Mouse (Mus musculus) kidney, adult 9 months (tissue): ENCODE measurements at regions not wholly inside any gene's neighbourhood (a gene's known extent, or its start where the extent isn't known, plus 50 kb on each side); places are given as distances from the start of the nearest gene placed in this dataset.
A peak's percentile ranks its signal among the peaks of the same experiment; 100 is the strongest.

Source experiments
- DNase-seq: peaks from one replicate; pipeline ENCODE4 v3.0.0; 2022

DNA sequence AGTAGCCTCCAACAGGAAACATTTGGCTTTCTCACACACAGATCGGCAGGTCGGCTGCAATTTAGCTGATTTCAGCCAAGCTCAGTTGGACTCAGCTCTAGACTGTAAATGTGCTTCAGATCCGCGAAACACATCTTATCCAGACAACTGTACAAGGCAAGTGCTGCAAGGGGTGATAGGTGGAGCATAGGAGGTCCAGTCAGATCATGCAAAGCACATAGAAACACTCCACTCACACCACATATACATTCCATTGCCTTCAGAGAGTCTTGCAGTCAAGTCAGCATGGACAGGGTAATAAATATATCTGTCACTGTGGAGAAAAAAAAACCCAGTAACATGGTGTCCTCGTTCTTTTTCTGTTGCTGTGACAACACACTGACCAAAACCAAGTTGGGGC is 160.3 kb downstream of the H2al1j start:
- no peak for DNase-seq

DNA sequence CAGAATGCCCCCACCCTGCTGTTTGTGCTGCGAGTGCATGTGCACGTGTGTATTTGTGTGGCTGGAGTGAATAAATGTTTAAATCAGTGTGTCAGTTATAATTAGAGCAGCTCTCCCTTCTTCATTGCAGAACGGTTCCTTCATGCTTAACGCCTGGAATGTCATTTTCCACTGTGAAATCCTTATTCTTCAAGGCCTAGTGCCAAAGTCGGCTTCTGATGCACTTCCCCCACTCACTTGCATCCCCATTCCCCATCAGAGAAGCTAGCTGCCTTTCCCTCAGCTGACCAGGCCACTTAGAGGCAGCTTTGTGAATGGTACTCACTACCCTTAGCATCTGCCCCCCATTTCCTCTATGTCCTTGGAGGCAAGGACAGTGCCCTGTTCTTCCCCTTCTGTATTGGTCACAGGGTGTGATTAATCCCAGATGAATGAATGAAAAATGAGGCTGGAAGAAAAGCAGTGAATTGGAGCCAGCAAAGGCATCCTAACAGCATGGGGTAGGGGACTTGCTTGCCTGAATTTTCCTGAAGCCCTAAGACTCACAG is 162.6 kb downstream of the H2al1j start:
- DNase-seq, result no peak

DNA sequence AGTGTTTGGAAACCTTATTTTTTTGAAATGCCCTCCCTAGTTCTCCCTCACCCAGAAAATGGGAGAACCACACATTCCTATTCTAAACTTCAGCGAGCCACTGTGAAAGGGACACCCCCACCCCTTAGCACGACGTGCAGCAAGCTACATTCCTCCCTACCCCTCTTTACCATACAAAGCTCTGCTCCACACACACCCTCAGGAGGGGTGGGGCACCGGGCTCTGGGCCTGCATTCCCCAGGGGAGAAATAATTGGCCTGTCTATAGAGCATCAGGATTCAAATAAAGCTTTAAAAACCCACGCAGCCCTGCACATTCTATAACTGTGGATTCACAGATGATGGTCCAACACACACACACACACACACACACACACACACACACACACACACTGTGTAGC is 163.6 kb downstream of the H2al1j start:
- DNase-seq, result no peak

DNA sequence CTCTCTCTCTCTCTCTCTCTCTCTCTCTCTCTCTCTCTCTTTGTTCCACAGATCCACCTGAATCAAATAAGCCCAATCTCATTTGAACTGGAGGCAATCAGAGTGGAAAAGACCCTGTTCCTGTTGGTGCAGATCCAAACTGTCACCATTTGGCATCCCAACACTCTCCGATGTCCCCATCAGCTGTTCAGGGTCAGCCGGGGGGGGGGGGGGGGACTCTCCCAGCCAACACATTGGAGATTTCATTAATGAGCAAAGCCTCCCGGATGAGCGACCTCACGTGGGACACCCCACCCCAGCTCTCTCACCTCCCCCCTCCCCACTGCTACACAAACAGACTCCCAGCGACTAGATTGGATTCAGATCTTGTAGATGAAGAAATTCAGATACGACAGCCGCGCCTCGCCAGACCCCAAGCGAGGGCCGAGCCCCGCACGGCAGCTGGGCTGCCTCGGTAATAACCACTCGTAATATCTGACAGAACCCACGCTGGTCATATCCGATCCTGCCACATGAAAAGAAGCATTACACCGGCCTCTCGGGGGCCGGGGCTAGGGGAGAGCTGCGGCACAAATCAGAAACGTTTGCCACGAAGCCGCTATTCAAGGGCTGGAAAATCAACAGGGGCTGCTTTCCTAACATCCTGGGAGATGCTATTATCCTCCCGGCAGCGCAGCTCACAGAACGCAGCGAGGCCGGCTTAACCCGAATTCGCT is 164.2 kb downstream of the H2al1j start:
- no peak for DNase-seq

DNA sequence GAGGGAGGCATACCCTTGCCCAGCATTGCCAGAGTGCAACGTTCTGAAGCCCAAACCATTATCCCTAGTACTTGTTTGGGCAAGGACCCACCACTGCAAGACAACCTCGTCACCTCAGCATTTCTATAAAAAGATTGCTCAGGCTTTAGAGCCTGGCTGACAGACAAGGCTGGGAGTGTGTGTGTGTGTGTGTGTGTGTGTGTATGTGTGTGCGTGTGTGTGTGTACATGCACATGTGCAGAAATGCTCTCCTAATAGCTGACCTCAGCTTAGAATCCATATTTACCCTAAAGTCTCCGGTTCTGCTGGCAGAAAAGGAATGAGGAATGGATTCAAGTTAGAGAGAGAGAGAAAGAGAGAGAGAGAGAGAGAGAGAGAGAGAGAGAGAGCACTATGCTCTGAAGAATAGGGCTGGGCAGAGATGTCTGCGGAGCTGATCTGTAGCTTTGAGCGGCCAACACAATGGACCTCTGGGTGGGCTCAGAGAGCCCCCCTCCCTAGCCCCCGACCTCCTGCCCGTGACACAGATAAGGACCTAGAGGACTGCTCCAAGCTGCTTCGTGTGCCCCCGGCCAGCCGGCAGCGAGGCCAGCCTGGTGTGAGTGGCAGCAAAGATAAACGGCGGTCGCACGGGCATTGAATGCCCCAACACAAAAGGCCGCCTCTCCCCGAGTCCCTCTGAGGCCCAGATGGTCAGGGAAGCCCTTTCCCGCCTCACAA is 166.1 kb downstream of the H2al1j start:
- no peak for DNase-seq

DNA sequence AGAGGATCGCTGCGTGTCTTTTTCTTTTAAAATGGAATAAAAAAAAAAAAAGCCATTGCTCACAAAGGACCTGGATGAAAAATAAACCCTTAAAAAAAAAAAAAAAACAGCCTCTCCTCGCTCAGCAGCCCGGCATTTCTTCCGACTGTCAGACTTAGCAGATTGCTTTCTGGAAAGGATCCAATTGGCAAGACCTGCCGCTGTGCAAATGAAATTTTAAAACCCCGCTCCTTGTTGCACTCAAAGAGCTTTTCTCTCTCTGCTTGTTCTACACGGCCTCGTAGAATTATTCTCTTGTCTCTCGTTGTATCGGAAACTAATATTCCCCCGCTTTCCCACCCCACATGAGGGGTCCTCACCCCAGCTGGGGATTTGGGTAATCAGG is 166.6 kb downstream of the H2al1j start:
- peak; percentile 22 for DNase-seq

DNA sequence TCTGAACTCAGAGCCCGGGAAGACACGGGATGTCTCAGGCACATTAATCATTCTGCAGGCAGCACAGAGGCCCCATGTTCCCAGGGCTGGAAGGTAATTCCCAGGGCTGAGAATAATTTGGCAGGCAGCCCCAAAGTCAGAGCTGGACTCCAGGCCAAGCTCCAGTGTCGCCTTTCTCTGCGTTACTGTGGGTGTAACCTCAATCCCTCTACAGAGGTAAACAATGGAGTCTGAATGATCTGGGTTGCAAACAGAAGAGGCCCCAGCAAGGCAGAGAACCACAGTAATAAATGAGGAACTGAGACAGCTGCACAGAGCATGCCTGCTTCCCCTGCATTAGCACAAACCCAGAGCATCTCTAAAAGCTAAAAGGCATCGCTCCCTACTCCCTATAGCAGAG is 184.8 kb downstream of the H2al1j start:
- DNase-seq, result peak; percentile 31

DNA sequence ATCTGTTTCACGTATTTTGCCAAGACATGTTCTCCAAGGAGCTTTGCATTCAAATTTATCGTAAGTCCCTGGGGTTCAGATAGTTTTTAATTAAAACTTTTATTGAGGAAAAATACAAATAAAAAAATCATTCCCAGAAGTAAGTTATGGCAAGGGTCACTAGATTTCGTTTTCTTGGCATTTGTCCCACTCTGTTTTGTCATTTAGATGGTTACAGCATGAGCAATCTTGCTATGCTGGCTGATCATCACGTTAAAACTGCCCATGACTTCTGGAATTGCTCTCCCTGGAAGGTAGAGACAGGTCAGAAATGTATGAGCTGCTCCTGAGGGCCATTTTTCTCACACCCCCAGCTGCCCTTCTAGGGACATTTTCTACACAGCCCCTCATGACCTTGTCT is 185.3 kb downstream of the H2al1j start:
- DNase-seq, result peak; percentile 20

DNA sequence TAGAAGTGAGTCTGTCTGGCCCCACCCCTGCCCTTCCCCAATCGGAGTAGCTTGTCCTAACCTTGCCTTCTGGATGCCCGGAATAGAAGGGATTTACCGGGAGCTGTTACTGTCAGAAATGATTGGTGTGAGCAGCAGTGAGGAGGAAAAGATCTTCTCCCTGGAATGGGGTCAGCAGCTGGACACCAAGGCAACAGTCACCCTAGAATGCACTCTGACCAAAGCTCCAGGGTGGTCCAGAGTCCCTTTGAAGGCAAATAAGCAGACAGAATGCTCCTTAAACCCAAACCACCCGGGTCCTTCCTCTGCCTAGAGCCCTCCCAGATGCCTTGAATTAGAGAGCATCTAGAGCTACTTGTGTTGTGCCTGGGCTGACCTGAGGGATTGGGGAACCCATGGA is 196.2 kb downstream of the H2al1j start:
- no peak for DNase-seq

DNA sequence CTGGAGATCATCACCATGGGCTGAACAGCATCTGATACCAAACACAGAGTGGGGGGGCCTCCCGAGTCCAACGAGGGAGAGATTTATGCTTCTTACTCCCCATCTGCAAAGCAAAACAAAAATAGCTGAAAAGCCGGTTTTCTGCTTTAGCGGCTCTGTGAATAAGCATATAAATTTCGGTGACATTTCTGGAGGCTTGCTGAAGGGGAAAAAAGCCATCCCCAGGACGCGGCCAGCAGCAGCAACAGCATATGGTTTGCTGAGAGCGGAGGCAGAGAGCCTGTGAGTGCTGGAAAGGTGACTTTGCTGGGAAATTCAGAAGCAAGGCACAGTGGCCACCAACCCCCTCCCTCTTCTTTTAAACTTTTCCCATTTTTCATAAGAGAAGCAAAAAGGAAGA is 197.7 kb downstream of the H2al1j start:
- DNase-seq, result no peak

DNA sequence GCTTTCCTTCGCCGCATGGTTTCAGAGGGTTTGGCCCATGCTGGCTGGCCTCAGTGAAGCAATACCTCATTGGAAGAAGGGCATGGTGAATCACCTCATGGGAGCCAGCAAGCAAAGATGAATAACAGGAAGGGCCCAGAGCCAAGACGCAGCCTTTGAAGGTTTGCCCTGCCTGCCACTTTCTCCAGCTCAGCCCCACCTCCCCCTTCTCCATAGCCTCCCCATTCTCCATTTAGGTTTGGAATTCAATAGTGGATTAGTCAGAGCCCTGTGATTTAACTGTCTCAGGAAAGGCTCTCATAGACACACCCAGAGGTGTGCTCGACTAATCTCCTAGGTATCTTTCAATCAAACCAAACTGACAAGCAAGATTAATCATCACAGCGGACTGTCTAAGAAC is 201.0 kb downstream of the H2al1j start:
- DNase-seq, result no peak

DNA sequence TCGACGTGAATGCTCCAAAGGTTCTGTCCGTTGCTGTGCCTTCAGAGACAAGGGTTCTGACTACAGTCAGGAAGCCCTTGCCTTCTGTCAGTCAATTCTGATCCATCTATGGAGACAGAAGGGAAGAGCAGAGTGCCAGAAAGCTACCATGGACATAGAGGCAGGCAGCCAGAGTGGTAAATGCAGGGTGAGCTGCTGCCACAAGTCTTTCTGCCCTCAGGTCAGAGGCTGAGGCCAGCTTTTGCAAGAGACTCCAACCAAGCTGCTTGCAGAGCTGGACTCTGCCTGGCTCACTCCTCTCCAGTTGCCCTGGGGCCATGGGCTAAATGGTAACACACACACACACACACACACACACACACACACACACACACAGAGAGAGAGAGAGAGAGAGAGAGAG is 201.6 kb downstream of the H2al1j start:
- DNase-seq, result no peak

DNA sequence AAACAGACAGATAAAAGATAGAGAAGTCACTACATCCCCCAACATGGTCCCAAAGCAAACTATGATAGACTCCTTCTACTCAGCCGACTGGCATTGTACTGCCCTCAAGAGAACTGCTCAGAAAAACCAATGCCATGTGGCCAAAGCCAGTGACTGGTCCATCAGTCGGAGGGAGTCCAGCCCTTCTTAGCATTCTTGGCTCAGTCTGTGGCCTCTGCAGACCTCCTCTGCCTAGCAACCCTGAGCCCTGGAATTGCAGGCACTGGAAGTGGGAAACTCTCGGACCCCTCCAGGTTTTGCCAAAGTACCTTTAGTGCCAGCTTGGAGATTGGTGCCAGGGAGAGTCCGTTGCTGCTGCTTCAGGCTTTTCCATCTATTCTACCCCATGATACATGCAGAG is 205.2 kb downstream of the H2al1j start:
- DNase-seq, result no peak

DNA sequence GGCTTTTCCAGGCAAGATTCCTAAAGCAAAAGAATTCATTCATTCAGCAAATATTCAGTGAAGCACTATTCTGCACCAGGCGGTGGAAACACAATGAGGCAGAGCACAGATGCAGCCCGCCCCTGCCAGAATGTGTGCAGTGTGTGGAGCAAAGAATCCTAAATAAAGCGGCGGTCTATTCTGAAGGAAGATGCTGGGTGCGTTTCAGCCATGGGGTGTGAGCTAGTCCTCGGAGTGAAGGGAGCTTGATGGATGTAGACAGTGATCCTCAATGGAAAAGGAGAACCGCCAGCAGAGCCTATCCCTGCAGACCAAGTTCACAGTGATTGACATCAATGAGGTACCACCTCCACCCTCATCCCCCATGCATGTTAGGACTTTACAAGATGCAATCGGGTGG is 206.2 kb downstream of the H2al1j start:
- DNase-seq, result no peak

DNA sequence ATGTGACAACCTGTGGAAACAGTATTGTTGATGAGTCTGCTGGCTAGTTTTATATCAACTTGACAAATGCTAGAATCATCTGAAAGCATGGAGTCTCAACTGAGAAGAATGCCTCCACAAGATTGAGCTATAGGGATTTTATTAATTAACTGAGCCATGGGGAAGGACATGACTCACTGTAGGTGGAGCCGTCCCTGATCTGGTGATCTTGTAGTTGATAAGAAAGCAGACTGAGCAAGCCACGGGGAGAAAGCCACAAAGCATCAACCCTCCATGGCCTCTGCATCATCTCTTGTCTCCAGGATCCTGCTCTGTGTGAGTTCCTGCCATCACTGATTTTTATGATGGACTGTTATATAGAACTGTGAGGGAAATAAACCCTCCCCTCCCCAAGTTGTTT is 213.4 kb downstream of the H2al1j start:
- DNase-seq, result no peak

DNA sequence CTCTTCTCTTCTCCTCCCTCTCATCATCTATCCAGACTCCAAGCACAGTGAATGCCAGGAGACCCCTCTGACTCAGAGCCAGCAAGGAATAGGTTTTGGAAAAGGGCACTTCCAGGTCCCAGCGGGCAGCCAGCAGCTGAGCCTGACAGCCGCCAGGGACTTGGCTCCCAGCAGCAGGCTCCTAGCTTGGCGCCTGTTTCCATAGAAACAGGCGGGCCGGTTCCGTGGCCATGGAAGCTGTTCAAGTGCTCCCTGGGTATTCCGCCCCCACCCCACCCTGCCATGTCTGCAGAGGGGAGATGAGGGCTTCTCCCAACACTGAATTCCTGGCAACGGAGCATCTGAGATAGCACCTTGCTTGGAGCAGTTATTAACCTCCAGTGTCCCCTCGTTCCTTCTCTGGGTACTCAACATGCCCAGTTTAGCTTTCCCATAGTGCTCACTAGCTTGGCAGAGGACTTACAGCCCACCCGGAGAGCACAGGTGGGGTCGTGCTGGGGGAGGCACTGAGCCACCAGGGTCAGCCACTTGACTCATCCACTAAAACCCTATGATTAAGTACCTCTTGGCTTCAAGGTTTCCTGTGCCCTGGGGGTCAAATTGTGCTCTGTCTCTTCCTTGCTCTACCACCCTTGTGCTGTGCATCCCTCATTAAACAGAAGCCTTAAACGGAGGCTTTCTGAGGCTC is 222.7 kb downstream of the H2al1j start:
- no peak for DNase-seq

DNA sequence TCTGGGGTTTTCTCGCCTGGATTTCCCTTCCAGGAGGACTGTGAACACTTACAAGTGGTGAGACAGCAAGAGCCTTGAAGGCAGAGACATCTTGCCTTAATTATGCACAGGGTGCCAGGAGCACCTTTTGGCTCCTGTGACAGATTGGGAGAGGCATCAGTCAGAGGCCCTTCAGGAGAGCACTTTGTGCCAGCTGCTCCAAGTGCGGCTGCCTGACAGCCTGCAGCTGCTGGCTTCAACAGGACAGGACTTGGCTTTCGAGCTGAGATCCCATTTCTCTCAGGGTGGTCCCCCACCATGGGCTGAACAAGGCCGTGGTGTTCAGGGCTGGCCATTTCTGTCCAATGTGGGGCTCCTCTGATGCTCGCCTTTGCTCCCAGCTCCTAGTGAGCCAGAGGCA is 224.6 kb downstream of the H2al1j start:
- no peak for DNase-seq

DNA sequence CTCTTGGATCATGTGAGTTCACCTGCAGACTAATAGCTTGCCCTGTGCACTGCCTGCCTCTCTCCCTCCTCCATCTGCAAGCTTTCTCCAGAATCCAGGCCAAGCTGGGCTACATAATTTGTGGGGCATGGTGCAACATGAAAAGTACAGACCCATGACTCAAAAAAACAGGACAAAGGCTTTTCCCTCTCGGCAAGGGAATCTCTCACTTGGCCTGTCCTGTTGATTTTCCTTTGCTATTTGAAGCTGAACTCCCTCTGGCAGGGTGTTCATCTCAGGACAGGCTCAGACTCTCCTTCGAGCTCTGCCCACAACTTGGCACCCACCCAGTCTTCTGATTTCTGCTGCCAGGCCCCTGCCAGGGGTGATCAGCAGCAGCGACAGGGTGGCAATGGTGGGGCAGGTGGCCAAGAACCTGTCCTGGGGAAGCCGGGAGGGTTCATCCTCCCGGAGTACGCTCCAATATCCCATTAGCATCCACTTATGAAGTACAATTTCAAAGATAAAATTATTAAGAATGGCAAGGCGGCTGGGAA is 227.5 kb downstream of the H2al1j start:
- no peak for DNase-seq

DNA sequence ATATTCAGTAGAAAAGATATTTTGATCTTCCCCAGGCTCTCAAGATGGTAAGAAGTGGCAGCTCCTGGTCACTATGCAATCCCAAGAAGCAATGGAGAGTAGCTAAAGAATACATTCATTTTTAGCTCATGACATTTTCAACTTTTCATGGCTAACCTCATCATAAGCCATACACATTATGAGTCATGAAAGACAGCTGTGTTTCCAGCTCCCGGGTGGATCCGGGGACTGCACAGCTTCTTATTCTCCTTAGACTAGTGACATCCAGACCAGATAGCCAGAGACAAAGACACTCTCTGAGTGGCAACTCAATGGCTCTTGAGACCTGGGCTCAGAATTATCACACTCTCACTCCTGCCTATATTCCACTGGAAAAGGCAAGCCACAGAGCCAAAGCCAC is 230.6 kb downstream of the H2al1j start:
- DNase-seq, result no peak

DNA sequence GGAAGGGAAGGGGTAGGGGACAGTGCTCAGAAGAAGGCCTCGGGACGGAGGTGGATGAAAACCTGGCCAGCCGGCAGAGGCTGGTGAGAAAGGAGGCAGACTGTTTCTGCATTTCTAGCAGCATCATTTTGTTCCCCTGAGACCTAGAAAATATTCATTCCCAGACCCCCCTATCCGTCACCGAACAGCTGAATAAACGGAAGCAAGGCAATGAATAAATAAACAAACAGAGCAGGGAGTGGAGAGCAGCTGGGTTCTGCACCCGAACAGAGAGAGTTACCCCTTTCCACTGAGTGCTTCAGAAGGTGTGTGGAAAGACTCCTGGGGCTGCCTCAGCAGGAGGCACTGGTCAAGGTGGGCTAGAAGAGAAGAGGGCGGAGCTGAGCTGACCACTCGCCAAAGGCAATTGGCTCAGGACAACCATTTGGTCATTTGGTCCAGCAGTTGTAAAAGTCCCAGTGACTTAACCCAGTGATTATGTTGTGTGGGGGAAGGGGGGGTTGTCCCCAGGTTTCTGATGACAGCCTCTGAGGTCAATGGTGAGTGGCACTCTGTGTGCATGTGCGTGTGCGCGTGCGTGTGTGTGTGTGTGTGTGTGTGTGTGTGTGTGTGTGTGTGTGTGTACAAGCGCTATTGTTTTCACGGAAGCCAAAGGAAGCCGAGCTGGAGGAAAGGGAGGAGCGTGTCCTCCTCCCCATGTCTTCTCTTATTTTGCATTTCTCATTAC is 233.1 kb downstream of the H2al1j start:
- peak; percentile 20 for DNase-seq

DNA sequence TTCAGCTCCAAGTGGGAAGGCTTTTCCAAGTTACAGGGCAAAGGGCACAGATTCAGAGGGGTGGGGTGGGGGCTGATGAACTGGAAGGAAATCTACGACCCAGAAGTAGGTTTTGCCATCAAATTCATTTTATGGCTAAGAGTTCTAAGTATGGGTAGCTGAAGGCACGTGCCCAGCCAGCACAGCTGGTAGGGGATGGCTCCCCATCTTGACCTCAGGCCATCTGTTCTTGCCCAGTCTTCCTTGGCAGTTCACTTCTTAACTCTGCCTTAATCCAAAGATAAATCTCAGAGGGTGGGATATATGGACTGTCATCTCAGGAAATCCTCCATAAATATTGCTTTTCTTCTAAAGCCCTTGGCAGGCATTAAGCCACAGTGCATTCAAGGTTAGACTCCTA is 238.3 kb downstream of the H2al1j start:
- no peak for DNase-seq

DNA sequence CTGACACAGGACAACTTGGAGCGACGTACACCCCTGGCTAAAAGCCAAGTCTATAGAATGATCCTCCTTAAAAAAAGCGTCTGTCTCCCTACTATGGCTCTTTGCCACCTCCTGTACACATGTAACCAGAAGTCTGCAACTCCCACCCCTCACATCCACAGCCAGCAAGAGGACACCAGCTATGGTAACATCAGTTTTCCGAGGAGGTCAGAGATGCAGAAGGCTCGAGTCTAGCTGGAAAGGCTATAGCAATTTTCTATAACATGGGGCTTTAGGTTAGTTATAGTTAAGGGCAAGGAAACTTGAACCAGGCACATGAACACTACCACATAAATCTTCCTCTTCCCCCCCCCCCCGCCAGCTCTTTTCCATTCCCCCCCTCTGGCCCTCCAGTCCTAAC is 240.2 kb downstream of the H2al1j start:
- DNase-seq, result no peak

DNA sequence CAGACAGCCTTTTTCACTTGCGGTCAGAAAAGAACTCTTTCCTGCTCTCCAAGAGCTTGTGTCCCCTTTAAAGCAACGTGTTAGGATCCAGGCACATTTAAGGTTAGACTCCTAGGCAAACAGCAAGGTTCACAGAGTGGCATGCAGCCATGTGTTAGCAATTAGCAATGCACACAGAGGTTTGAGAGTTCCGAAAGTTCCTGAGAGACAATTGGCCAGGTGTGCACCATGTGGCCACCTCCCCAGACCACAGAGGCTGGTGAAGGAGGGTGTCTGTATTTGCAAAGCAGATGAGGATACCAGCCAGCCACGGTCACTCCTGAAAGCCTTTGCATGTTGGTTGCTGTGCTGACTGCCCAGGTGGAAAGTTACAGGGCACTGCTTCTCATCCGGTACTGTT is 240.6 kb downstream of the H2al1j start:
- peak; percentile 24 for DNase-seq
